Mouse (Mus musculus) limb, embryonic 11.5 days (tissue): ENCODE measurements around the gene 1700001L19Rik. TPM values are rescaled to one million over a fixed set of nuclear protein-coding genes. Genes with fewer than 3 reads are reported as not detected.

Experiments used
- ATAC-seq: fragments of 200-750 bp; cut with Nextera tagmentation; 2 replicates; pipeline ENCODE4 v1.8.0; 2017; ENCODE audit warnings: low read depth; ENCODE audit not compliant: insufficient number of reproducible peaks, low FRiP score, low TSS enrichment
- DNase-seq: peaks from one replicate; pipeline ENCODE4 v3.0.0-alpha.2; 2015; ENCODE audit warnings: low spot score
- H3K27ac ChIP-seq: fragments of 300-500 bp; sonication (generic); replicated peaks from 2 replicates; pipeline ENCODE4 v1.5.1; 2014; ENCODE audit warnings: low read depth, mild to moderate bottlenecking, low read length
- H3K27me3 ChIP-seq: fragments of 300-500 bp; sonication (generic); 2 replicates; pipeline ENCODE4 v1.6.1; 2014; ENCODE audit warnings: mild to moderate bottlenecking, low read length, mixed read lengths; ENCODE audit not compliant: control insufficient read depth, insufficient read depth
- H3K36me3 ChIP-seq: fragments of 300-500 bp; sonication (generic); 2 replicates; pipeline ENCODE4 v1.6.1; 2014; ENCODE audit warnings: mild to moderate bottlenecking, low read length, moderate library complexity, mixed read lengths; ENCODE audit not compliant: control insufficient read depth, insufficient read depth
- H3K4me1 ChIP-seq: fragments of 300-500 bp; sonication (generic); 2 replicates; pipeline ENCODE4 v1.6.1; 2014; ENCODE audit warnings: low read length, mixed read lengths; ENCODE audit not compliant: control insufficient read depth, insufficient read depth
- H3K4me2 ChIP-seq: fragments of 300-500 bp; sonication (generic); 2 replicates; pipeline ENCODE4 v1.6.1; 2014; ENCODE audit warnings: low read depth, mild to moderate bottlenecking, moderate library complexity; ENCODE audit not compliant: severe bottlenecking
- H3K4me3 ChIP-seq: fragments of 300-500 bp; sonication (generic); 2 replicates; pipeline ENCODE4 v1.5.1; 2014; ENCODE audit warnings: low read depth, low read length
- H3K9ac ChIP-seq: fragments of 300-500 bp; sonication (generic); 2 replicates; pipeline ENCODE4 v1.6.1; 2014; ENCODE audit warnings: mild to moderate bottlenecking, low read length
- H3K9me3 ChIP-seq: fragments of 300-500 bp; sonication (generic); 2 replicates; pipeline ENCODE4 v1.6.1; 2016; ENCODE audit warnings: low read length; ENCODE audit not compliant: control insufficient read depth
- WGBS: fragments of 180-500 bp; shearing (Covaris S2); extraction: QIAGEN DNeasy Blood & Tissue Kit; methylation state at CpG from one replicate; pipeline ENCODE4 v1.1.7; 2014; 5-methylcytosine and 5-hydroxymethylcytosine counted together
- polyA plus RNA-seq: library from polyadenylated mRNA; unstranded; fragments of >200 nt; fragmentation: Nextera tagmentation; extraction: Ambion mirVana; gene quantifications from 2 replicates; pipeline ENCODE4 v1.2.1, GENCODE M21; 2014

The 1700001L19Rik gene
- polyA plus RNA-seq, 1 experiment from 2014 or later: 1.1 TPM

- no peaks in the 10 kb centered on the region for H3K4me1 ChIP-seq
- no peaks in the 10 kb centered on the region for H3K9me3 ChIP-seq
- ATAC-seq (0 out of 2 replicates have a peak, but pooled peaks have one; percentile 17), DNase-seq (no peak)
- H3K27me3 ChIP-seq: no peaks in the 10 kb centered on the region
- peak overlapping the region; percentile 28 for H3K4me2 ChIP-seq
- WGBS: 12% methylated on average over 13 of the region's 13 CpGs
- no peak overlapping the region; the same call in 1 of the 2 replicates for H3K9ac ChIP-seq
- H3K4me3 ChIP-seq: 0 out of 2 replicates have a peak overlapping the region, but pooled peaks have one; percentile 2
- no peak overlapping the region for H3K27ac ChIP-seq
- H3K36me3 ChIP-seq: no peaks in the 10 kb centered on the region; the same call in 1 of the 2 replicates
These were observed 446 bp downstream of the 1700001L19Rik start for GRCm38 (mm10) chr13:68597667-68598066.

- Histone ChIP-seq H3K4me3 (no peak overlapping the region), H3K27ac (no peak overlapping the region), H3K4me2 (no peak overlapping the region), H3K9ac (no peak overlapping the region), H3K27me3 (no peaks in the 10 kb centered on the region), H3K36me3 (no peaks in the 10 kb centered on the region), H3K9me3 (no peaks in the 10 kb centered on the region), H3K4me1 (no peaks in the 10 kb centered on the region)
- ATAC-seq (no peak), DNase-seq (no peak)
These were observed 1.7 kb downstream of the 1700001L19Rik start for GRCm38 (mm10) chr13:68598953-68599352.

- DNase-seq (peak; percentile 33), ATAC-seq (no peak)
- Histone ChIP-seq H3K9ac (no peak overlapping the region), H3K4me2 (no peak overlapping the region), H3K27ac (no peak overlapping the region), H3K36me3 (no peaks in the 10 kb centered on the region), H3K27me3 (no peaks in the 10 kb centered on the region), H3K4me1 (no peaks in the 10 kb centered on the region), H3K4me3 (no peak overlapping the region), H3K9me3 (no peaks in the 10 kb centered on the region)
- 23% methylated on average over 6 of the region's 6 CpGs for WGBS
These were observed 4.0 kb downstream of the 1700001L19Rik start for GRCm38 (mm10) chr13:68601184-68601583.

GRCm38 (mm10) chr13:68603085-68603484 lies 5.9 kb downstream of the 1700001L19Rik start:
- no peak for ATAC-seq
- no peaks in the 10 kb centered on the region for H3K36me3 ChIP-seq
- no peak for DNase-seq
- 79% methylated on average over 6 of the region's 6 CpGs for WGBS
- H3K4me2 ChIP-seq: no peak overlapping the region
- H3K9ac ChIP-seq: no peak overlapping the region
- no peak overlapping the region for H3K27ac ChIP-seq
- H3K4me1 ChIP-seq: no peaks in the 10 kb centered on the region
- no peak overlapping the region for H3K4me3 ChIP-seq
- H3K27me3 ChIP-seq: no peaks in the 10 kb centered on the region
- no peaks in the 10 kb centered on the region for H3K9me3 ChIP-seq

GRCm38 (mm10) chr13:68605689-68606126 lies 8.5 kb downstream of the 1700001L19Rik start:
- peak overlapping the region; percentile 18; the same call in 1 of the 2 replicates for H3K4me2 ChIP-seq
- no peak overlapping the region for H3K9ac ChIP-seq
- H3K4me3 ChIP-seq: peak overlapping the region; percentile 4; the same call in 1 of the 2 replicates
- peak; percentile 79 for ATAC-seq
- H3K36me3 ChIP-seq: no peaks in the 10 kb centered on the region
- WGBS: 2% methylated on average over 11 of the region's 11 CpGs
- no peaks in the 10 kb centered on the region for H3K27me3 ChIP-seq
- no peaks in the 10 kb centered on the region for H3K4me1 ChIP-seq
- peak; percentile 59 for DNase-seq
- H3K9me3 ChIP-seq: no peaks in the 10 kb centered on the region
- no peak overlapping the region for H3K27ac ChIP-seq

DNA sequence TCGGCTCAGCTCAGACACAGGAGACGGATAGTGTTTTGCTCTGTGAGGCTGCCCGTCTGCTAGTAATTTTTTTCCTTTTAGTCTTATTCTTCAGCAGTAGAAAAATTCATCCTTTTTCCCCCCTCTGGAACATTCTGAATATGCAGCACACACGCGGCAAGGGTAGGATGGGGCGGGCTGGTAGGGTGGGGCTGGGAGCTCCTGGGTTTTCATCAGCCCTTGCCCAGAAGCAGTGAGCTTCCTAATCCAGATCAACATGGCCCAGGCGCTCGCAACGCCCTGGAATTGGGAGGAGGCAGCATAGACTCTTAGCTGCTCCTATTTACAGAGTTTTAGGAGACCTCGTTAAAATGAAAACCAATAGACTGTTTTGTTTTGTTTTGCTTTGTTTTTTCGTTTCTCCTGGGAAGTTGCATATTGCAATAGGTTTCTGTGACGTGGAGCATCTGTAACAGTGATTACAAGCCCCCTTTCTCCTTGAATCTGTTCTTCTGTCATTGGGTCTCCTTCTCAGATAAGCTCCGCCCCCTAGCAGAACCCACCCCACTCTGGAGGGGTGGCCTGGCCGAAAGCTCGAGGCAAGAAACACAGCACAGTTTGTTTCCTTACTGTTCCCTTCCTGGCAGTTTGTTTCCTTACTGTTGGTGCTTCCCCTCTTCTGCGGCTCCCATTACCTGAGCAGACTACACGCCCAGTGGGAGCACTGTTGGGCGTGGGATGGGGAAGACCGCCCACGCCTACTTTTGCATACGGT lies 10.6 kb downstream of the 1700001L19Rik start:
- H3K27me3 ChIP-seq: no peaks in the 10 kb centered on the region
- H3K9me3 ChIP-seq: no peaks in the 10 kb centered on the region
- ATAC-seq (peak; percentile 52), DNase-seq (peak; percentile 41)
- 45% methylated on average over 21 of the region's 21 CpGs for WGBS
- no peaks in the 10 kb centered on the region for H3K4me1 ChIP-seq
- no peak overlapping the region; the same call in 1 of the 2 replicates for H3K4me2 ChIP-seq
- no peaks in the 10 kb centered on the region for H3K36me3 ChIP-seq
- H3K9ac ChIP-seq: no peak overlapping the region
- no peak overlapping the region for H3K27ac ChIP-seq
- no peak overlapping the region for H3K4me3 ChIP-seq

DNA sequence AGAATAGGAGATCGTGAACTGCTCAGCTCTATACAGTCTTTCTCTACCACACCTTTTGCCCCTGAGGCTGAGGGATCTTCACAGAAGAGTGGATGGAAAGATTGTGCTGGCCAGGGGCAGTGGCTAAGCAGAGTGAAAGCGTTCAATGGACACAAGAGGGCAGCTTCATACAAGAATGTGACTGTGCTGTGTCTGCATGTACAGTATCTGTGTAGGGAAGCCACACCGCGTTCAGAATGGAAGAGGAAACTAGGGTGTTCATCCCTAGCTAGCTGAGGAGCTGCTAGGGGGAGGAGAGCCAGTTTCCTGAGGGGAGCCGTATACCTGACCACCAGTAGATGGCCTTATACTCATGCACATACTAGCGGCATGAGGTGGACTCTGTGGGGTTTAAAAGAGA lies 25.6 kb downstream of the 1700001L19Rik start:
- WGBS: 69% methylated on average over 6 of the region's 6 CpGs
- ATAC-seq (no peak), DNase-seq (no peak)
- Histone ChIP-seq H3K4me3 (no peak overlapping the region), H3K27me3 (no peaks in the 10 kb centered on the region), H3K36me3 (no peaks in the 10 kb centered on the region), H3K9me3 (no peaks in the 10 kb centered on the region), H3K4me1 (no peaks in the 10 kb centered on the region), H3K4me2 (no peak overlapping the region), H3K27ac (no peak overlapping the region), H3K9ac (no peak overlapping the region)

DNA sequence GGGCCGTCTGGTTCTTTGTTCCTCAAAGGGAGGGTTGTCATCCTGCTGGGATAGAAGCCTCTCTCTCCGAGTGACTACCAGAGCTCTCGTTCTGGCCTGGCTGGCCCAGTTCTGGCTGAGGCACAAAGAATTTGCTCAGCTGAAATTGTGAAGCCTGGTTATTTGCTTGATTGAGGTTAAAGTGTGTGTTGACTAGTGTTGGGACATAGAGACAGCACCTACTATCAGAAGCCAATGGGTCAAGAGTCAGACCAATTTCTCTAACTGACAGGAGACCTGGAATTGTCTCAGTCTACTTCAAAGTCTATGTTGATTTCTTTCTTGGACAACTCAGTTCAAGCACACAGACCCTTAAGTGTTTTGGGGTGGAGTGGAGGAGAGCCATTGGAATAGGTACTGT lies 29.8 kb downstream of the 1700001L19Rik start:
- 83% methylated on average over 3 of the region's 3 CpGs for WGBS
- Histone ChIP-seq H3K9ac (no peak overlapping the region), H3K9me3 (no peaks in the 10 kb centered on the region), H3K27me3 (no peaks in the 10 kb centered on the region), H3K4me2 (no peak overlapping the region), H3K4me1 (no peaks in the 10 kb centered on the region), H3K4me3 (no peak overlapping the region), H3K36me3 (no peaks in the 10 kb centered on the region), H3K27ac (no peak overlapping the region)
- no peak for ATAC-seq
- no peak for DNase-seq
